Mouse (Mus musculus) megakaryocyte, embryonic 14.5 days (primary cell): Measurements from ENCODE around the gene Sort1.

Experiments used
- FLI1 ChIP-seq: IDR thresholded peaks from 2 replicates; pipeline ENCODE4 v1.6.1; 2012; ENCODE audit warnings: low read length, inconsistent platforms, mixed read lengths
- GATA1 ChIP-seq: IDR thresholded peaks from 3 replicates; pipeline ENCODE4 v1.6.1; 2012; ENCODE audit warnings: mixed read lengths, low read length, inconsistent platforms, borderline replicate concordance

DNA sequence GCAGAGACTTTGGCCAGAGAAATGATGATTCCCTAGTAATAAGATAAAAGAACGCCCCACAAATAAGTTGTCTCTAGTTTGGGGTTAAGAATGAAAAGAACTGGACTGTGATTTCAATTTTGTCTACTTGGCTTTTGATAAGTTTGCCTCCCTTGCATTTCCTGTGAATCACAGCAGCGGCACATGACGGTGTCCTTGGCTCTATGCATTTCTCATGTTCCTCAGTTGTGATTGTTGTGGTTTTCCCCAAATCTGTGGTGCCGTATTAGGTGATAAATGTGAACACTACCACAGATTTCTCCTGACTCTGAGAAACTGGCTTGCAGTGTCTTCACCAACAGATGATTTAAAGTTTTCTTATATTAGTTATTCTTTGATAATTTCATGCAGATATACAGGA is 38.3 kb downstream of the Sort1 start:
- TF ChIP-seq FLI1 (no peak), GATA1 (no peak)
